Mouse (Mus musculus): ENCODE data around the gene Tprn.

DNA sequence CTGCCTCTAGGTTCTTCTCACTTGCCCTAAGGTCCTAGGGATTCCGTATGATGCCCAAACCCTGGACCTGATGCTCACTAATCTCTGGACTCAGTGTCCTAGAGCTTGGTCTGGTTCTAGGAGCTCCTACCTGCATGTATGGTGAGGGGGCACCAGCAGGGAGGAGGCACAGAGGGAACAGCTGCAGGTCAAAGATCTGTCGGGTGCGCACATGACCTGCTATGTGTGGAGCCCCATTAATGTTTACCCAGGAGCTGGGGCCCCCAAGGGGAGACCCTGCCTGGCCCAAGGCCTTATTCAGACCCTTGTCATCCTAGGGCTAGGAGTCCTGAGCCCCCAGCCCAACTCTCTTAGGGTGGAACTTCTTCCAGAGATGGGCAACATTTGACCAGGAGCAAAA lies 28.4 kb upstream of the Tprn start, which contains the start of gene Slc34a3:
- no peak for TF ChIP-seq CTCF (IDR thresholded peaks at IDR 0.05; ENCODE audit: low read depth, low read length)
- TF ChIP-seq POLR2A (IDR thresholded peaks at IDR 0.05; ENCODE audit: borderline replicate concordance, low read depth, low read length), result no peak
